Mouse (Mus musculus) duodenum, adult 2 months (tissue): ENCODE results near the gene Tac2. TPM values are rescaled to one million over a fixed set of nuclear protein-coding genes. Genes with fewer than 3 reads are reported as not detected.

Experiments used
- polyA plus RNA-seq: library from polyadenylated mRNA; depleted of rRNA; stranded (reverse); fragments of >200 nt; gene quantifications from 2 replicates; pipeline ENCODE4 v1.2.3, GENCODE M21; 2012; ENCODE audit warnings: low replicate concordance; rRNA removed

Gene Tac2
- polyA plus RNA-seq = 0.32 TPM in 1 of 2 replicates, not detected in the other

DNA sequence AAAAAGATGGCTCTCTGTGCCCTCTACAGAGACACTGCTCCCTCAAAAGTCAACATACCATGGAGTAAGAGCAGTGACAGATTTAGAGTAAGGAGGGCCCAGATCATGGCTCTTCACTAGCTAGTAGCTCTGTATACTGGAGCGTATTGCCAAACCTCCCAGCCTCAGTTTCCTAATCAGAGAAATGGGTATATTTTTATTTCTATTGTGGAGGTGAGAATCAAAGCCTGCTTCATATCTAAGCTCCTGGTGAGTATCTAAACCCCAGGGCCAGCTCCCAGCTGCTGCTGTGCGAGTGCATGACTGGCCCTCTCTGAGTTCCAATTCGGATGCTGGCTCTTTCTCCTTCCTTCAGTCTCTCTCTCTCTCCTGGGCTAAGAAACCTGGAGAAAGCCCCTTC, at the start of gene Tac2:
Gene Tac2 (plus strand): TSS at position 301 of the 400 bp plus-strand sequence.

DNA sequence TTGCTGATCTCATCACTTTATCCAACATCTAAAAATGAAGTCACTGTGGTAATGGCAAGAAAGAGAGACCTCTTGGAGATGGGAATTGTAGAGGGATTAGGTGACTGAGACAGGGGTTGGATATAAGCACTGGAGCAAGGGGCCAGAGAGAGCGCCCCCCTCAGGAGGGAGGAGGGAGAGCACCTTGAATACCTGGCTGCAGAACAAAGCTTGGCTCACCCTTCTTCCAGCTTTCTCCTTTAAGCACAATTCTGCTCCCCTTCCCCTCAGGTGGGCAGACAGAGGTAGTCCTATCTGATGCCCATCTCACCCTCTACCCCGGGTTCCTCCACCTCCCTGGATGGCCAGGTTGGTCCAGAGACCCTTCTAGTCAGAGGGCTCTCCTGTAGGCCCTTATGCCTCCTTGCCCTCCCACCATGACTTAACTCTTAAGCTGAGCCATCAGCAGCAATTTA, 19.5 kb upstream of the Tac2 start, which contains the start of gene Myo1a:
Gene Myo1a (plus strand): TSS at position 405 of the 455 bp plus-strand sequence.

DNA sequence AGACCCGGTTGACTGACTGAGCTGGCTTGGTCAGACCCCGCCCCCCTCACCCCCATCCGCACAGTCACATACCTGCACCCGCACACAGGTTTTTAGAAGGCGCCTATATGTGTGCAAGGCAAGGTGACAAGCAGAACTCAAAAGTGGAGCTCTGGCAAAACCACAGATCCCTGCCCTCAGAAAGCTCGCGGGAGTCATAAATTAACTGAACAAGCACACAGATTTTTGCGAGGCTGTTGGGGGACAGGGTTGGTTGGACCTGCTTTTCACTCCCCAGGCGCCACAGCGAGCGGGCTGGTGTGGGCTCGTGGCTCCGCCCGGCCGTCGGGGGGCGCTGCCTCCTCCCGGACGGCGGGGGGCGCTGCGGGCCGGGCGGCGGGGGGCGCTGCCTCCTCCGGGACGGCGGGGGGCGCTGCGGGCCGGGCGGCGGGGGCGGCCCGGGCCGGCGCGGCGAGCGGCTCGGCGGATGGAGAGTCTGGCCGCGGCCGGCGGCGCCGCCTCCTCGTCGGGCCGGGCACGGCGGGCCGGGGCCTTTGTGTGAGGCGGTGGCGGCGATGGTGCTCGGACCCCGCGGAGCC, 14.9 kb downstream of the Tac2 start, which contains the start of gene Zbtb39:
Gene Zbtb39 (plus strand): TSS at position 456 of the 578 bp plus-strand sequence.

DNA sequence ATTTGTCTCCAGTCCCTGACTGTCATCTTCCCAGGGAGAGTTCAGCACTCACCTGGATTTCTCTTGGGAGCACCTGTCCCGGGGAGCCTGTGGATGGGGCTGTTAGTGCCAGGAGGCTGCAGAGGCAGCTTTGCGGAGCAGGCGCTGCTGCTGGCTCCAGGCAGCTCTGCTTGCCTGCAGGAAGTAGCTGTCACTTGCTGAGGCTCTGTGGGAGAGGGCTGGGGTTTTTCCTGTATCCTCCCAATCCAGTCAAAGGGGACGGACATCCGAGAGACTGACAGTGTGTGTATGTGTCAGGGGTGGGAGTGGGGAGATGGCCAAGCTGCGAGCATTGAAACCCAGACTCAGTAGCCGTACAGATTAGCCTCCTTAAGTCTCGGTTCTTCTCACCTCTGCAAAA, 27.3 kb downstream of the Tac2 start, which contains the start of gene Gpr182:
Gene Gpr182 (minus strand): TSS at position 185 of the 400 bp plus-strand sequence.

DNA sequence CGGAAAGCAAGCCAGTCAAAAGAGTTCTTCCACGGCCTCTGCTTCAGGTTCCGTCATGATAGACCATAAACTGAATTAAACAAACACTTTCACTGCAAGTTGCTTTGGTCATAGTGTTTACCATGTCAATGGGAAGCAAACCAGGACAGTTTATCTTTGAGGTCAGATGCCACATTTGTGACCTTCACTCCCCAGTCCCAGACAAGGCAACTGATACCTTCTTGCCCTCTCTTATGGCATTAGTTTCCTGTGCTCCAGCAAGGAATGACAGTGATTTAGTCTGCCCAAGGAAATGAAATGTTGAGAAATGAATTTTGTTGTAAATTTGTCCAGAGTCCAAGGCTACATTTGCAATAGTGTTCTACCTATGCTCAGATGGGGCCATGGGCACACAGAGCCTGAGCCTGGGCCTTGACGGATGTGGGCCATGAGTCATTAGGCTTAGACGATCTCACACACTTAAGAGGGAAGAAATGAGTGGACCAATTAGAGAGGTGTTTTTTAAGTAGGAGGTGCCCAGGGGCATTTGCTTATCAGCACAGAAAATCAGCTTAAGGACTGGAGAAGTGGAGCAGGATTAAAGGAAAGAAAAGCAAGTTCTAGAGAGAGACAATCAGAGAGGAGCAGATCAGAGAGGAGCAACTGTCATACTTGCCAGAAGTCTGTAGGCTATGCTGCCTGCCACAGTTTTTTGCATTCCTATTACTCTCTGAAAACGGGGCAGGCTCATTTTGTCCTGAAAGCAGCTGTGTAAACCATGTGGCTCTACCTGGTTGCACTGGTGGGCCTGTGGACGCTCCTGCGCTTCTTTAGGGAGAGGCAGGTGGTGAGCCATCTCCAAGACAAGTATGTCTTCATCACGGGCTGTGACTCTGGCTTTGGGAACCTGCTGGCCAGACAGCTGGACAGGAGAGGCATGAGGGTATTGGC, 35.2 kb downstream of the Tac2 start, which contains the start of the genes Rdh1 and Rdh16f1:
Gene Rdh1 (plus strand): TSS at position 541 of the 930 bp plus-strand sequence.
Gene Rdh16f1 (plus strand): TSS at position 607 of the 930 bp plus-strand sequence.

DNA sequence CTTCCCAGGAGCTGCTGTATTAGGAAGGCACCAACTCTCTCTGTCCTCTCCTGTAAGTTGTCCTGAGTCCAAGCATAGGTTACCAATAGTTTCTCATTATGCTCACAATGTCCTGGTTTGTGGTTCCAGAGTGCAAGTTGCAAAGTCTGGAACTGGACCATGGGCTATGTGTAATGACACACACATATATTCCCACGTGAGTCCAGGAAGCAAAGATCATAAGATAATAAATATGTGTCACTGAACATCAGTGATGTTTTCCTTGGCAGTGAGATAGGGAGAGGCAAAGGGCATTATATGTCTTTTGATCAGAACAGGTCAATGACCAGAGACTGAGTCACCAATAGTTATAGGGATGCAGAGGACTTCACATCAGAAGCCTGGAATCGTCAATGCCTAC, 51.7 kb downstream of the Tac2 start, which contains the start of gene Rdh9:
Gene Rdh9 (plus strand): TSS at position 376 of the 400 bp plus-strand sequence.

Other genes with a start within 250 kb of the Tac2 start
- 0.39 TPM in 1 of 2 replicates, not detected in the other for gene Stac3, start 222.8 kb upstream of the Tac2 start, polyA plus RNA-seq
- 7.5 and 9.9 TPM in 2 replicates for gene Ndufa4l2, start 209.5 kb upstream of the Tac2 start, polyA plus RNA-seq
- 48.3 and 61.7 TPM in 2 replicates for gene Shmt2, start 202.0 kb upstream of the Tac2 start, polyA plus RNA-seq
- gene Nxph4, start 189.9 kb upstream of the Tac2 start, polyA plus RNA-seq = 0.15 TPM in 2 replicates
- 134 and 192 TPM in 2 replicates for gene Lrp1, start 103.3 kb upstream of the Tac2 start, polyA plus RNA-seq
- 52.2 and 71.9 TPM in 2 replicates for gene Stat6, start 81.5 kb upstream of the Tac2 start, polyA plus RNA-seq
- 1.3 and 1.6 TPM in 2 replicates for gene Nemp1, start 57.6 kb upstream of the Tac2 start, polyA plus RNA-seq
- gene Nab2, start 55.9 kb upstream of the Tac2 start, polyA plus RNA-seq = 25.5 and 39.5 TPM in 2 replicates
- gene Myo1a, start 19.3 kb upstream of the Tac2 start, polyA plus RNA-seq = 179 and 405 TPM in 2 replicates
- 3.1 and 4.5 TPM in 2 replicates for gene Zbtb39, start 15.1 kb downstream of the Tac2 start, polyA plus RNA-seq
- gene Gpr182, start 27.3 kb downstream of the Tac2 start, polyA plus RNA-seq = 1.1 and 2.3 TPM in 2 replicates
- gene Rdh1, start 35.2 kb downstream of the Tac2 start, polyA plus RNA-seq = 0.06 TPM in 1 of 2 replicates, not detected in the other
- not detected in 2 replicates for gene Rdh16f1, start 35.3 kb downstream of the Tac2 start, polyA plus RNA-seq
- gene Rdh9, start 51.9 kb downstream of the Tac2 start, polyA plus RNA-seq = 3.4 and 31.0 TPM in 2 replicates
- 2.1 and 3.5 TPM in 2 replicates for gene Rdh16, start 76.7 kb downstream of the Tac2 start, polyA plus RNA-seq
- not detected in 2 replicates for gene Rdh19, start 125.5 kb downstream of the Tac2 start, polyA plus RNA-seq
- 2.6 and 5.4 TPM in 2 replicates for gene Rdh16f2, start 142.0 kb downstream of the Tac2 start, polyA plus RNA-seq
- 40.9 and 82.5 TPM in 2 replicates for gene Rdh7, start 164.3 kb downstream of the Tac2 start, polyA plus RNA-seq
- 0.15 and 0.32 TPM in 2 replicates for gene Sdr9c7, start 174.0 kb downstream of the Tac2 start, polyA plus RNA-seq